Mouse (Mus musculus) heart, adult 8-10 months (tissue): ENCODE results near the gene Rpl18a. TPM values are rescaled to one million over a fixed set of nuclear protein-coding genes. Genes with fewer than 3 reads are reported as not detected.

Experiments used
- DNase-seq: peaks from one replicate; pipeline ENCODE4 v3.0.0; 2022; ENCODE audit warnings: low spot score
- total RNA-seq, 4 experiments: library from RNA; stranded (reverse); gene quantifications; 2 replicates each; pipeline ENCODE4 v1.2.4; 2022

Gene Rpl18a
- total RNA-seq, 4 experiments from 2014 or later: 938 to 1,102 (median 988) TPM

DNA sequence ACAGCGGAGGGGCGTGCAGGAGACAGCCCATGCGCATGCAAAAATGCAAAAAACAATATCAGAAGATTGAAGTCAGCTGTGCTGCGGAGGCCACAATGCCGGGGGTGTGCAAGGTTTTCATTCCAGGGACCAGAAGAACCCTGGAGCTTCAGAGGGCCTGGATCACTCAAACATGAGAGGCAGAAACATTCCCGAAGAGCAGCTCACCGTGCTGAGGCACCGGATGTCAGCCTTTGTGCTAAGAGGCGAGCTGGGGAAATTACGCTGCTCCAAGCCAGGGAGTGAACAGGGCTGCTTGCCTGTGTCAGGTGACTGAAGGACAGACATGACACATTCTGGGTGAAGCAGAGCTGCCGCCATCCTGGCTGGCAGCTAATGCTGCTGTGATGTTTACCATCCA lies 16.7 kb downstream of the Rpl18a start:
- DNase-seq: peak; percentile 37

DNA sequence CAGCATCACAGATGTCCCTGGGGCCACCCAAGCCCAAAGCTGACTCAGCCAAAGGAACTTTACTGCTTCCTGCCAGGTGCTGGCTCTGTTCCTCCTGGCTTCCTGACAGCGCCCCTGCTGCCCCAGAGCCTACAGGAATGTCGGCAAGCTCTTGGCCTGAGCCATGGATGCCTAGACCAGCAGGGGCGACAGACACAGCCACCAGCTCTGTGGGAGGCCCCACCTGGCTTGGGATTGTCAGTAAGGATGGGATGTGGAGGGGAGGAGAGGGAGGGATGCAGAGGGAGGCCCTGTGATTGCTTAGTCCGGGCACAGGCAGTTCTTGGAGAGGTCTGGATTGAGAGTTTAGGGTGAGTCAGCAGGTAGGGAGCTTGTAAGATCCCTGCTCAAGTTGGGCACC lies 17.1 kb downstream of the Rpl18a start:
- peak; percentile 48 for DNase-seq

DNA sequence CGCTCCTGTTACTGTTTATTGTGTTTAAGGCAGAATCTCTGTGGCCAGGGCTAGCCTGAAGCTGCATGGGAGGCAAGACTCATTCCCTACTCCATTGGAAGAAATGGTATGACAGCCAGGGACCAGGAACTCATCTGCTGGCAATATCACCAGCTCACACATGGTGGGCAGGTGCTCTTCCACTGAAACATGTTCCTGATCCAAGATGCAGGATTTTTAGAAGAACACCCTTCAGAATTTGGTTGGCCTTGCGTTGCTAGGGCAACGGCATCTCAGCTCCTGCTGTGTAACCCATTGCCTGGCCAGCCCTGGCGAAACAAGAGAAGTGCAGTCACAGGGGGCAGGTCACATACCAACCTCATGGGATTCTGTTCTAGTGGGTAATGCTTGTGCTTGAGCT lies 17.7 kb downstream of the Rpl18a start:
- no peak for DNase-seq

DNA sequence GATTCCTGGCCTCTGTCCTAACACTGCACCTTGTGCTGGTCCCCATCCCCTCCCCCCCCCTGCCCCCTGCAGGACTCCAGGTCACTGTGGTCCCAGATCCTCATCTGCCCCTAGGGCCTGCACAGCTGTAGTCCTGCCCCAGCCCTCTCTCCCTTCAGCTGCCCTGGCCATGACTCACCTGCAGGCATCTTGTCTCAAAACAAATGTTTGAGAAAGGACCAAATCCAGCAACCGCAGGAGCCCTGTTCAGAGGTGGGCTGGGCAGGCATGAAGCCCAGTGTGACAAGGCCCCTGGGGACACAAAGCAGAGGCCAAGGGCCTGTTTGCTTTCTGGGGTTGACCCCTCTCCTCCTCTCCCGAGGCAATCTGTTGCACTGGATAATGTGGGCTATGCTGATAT lies 19.0 kb downstream of the Rpl18a start:
- DNase-seq: no peak

DNA sequence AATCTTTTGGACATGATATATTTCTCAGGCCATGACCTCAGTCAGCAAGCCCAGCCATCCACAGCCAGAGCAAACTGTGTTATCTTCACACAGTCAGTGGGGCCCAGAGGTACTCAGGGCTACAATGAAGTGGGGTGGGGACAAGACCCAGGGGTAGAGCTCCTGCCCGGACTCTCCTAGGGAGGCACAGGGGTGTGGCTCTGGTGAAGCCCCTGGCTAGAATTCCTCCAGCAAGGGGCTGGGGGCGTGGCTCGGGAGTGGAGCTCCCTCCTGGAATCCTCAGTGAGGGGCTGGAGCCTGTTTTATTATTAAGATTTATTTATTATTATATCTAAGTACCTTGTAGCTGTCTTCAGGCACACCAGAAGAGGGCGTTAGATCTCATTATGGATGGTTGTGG lies 20.8 kb downstream of the Rpl18a start:
- DNase-seq: no peak

DNA sequence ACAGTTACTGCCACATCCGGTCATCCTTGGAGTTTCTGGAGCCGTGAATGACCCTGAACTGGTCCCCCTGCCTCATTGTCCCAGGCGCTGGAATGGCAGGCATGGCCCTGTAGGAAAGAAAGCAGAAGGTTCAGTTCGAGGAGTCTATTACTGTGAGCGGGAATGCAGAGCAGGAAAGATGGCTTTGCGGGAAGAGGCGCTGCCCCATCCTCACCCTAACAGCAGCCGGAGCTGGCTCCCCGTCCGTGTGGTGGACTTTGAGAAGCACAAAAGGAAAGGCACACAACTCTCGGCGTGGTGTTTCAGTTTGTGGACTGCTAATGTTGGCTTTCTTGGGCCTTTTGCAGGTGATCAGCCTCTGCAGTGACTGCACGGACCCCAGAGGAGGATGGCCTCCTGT lies 22.8 kb downstream of the Rpl18a start:
- DNase-seq: no peak

DNA sequence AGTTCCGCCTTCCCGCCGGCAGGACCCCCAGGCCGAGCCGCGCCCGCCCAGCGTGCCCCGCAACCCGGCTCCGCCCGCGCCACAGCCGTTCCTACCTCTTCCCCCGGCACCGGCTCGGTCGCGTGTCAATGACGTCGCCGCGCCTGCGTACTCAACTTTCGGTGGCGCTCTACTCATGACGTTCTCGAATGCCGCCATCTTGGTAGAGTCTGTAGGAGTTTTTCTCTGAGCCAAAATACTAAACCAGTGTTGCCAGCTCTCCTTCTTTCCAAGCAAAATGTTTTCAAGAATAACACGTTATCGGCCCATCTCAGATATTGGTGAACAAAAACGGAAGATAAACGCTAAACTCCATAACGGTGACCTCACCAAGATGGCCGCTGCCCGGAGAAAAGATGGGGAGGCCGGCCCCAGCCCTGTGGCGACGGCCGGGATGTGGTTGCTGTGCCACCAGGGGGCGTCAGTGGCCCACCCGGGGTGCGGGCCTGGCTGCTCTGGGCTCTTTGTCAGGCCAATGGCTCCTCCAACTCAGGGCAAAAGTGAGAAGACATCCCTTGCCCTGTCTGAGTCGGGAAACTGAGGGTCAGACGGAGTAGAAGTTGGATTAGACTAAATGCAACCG lies 23.7 kb downstream of the Rpl18a start, which contains the start of gene Ccdc124:
Ccdc124 (minus strand) TSS at position 572 of the 622 bp plus-strand sequence.
- peak; percentile 95 for DNase-seq

DNA sequence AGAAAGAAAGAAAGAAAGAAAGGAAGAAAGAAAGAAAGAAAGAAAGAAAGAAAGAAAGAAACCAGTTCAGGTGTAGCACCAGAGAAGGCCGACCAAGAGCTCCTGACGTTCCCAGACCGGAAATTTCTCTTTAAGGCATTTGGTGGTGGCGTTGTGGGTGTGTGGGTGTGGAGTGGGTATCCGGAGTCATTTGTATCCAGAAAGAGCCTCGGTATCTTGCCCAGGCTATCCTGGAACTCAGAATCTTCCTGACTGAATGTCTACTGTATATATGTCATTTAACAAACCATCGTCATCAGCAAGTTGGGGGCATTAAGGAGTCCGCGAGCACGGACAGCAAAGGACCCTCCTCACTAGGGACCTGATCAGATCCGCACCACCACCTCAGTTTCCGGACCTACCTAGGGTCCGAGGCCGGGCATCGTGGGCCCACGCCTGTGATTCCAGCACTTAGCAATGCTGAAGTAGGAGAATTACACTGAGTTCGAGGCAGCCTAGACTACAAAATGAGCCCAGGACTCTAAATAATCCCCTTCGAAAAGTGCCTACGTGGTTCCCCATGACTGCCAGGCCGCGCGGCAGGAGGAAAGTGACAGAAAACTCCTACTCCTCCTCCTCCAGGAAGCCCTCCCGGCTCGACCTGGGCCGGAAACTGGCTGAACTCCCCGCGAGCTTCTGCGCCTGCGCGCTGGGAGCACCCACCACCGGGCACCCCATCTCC lies 24.4 kb downstream of the Rpl18a start:
- DNase-seq: no peak

DNA sequence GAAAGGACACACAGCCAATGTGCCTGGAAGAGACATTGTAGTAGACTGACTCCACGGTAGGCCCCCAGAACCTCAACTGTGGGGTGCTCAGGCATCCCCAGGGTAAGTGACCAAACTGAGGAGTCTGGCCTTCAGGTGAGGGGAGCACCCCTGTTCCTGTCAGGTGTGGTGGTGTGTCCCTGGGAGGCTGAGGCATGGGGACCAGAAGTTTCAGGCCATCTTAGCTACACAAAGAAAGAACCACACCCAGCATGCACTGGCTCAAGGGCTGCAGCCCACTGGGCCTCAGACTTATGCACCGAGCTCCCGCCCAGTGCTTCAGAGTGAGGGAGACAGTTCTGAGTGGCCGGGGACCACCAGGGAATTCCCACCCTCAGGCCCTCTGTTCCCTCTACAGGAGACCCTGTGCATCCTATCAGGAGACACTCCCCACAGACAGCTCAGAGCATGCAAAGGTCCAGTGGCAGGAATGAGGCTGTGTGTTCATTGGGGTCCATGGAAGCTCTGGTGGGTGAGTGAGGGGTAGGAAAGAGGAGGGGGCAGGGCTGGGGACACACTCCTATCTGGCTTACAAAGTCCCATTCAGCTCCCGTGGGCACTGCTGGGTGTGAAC lies 25.9 kb downstream of the Rpl18a start:
- DNase-seq: no peak

DNA sequence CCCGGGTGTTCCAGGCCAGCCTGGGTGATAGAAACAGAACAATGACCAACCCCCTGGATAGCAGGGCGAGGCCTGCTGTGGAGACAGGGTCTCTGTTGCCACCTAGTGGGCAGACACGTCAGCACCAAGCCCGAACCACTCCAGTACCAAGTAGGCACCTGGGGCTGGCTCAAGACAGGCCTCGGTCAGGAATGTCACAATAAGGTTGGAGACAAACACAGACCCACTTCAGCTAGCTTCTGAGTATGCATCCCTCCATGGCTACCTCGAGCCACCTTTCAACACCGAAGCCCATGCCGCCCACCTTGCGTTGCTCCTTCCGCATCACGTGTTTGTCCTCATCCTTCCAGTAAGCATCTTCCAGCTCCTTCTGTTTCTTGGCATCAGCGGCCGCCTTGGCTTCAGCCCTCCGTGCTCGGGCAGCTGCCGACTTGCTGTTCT lies 27.6 kb downstream of the Rpl18a start:
- DNase-seq: peak; percentile 79

DNA sequence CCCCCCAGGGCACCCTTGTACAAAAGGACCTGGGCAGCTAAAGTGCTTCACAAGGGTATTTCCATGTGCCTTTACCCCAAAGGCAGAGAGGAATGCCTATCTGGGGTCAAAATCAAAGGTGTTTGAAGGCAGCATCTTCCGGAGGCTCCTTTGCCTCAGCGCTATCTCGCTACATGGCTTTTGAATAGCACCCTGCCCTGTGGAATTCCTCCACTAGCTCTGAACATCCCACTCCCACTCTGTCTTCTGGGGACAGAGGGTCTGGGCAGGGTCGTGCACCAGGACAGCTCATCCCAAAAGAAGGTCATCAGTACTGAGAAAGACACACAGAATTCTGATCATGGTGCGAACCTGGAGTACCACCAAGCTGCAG lies 28.0 kb downstream of the Rpl18a start:
- DNase-seq: no peak

DNA sequence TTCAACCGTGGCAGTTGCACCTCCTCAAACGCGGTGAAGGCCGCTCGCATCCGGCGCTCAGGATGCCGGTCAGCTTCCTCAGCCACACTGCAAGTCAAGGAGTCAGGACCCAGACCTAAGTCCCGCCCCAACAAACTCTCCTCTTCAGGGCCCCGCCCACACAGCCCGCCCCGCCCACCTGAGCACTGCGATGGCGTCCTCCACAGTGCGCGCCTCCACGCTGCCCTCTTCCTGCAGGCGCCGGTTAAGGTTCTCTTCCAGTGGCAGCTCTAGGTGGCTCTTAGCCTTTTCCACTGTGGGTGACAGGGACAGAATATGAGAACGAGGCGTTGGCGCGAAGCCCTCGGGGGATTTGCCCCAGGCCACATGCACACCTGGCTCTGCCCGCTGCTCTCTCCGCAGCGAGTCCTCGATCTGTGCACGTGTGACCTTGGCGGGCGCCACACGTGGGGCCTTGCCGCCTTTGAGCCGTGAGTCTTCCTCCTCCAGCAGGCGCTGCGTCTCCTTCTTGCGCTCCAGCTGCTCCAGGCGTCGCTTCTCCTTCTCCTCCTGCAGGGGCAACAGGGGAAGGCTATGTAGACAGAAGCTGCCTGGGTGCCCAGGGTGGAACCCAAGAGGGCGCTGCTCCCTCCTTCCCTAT lies 28.5 kb downstream of the Rpl18a start:
- DNase-seq: no peak

DNA sequence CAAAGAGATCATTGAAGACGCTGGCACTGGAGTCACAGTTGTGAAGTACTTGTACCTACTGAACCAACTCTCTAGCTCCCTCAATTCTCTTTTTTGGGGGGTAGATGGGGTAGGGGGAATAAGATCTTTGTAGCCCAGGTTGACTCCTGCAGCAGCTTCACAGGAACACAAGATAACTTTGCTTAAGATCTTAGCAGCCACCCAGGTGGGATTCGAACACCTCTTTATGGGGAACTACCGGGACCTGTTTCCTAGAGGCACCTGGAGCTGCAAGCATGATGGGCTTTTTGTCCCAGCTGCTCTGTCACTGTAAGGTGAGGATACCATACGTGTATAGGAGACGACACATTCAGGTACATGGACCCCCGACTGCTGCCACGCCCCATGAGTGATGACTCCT lies 30.6 kb downstream of the Rpl18a start:
- DNase-seq: no peak

DNA sequence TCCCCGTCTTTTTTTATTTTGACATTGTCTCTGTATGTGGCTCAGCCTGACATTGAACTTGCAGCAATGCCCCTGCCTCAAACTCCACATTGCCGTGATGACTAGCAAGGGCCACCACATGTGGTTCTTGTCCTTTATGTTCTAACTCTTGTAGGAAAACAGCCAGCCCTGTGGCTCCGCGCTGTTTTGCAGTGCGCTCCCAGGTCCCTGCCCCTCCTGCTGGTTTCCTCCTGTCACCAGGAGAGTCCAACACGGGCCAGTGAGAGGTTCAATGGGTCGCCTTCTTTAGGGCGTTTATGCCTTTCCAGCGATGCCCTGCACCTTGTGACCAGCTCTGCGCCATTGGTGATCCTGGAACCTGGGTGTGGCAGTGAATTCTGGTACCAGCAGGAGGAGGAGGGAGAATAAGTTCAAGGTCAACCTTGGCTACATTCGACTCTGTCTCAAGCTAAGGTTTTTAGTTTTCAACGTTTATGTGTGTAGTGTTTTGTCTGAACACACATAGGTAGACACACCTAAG lies 31.2 kb downstream of the Rpl18a start:
- no peak for DNase-seq

DNA sequence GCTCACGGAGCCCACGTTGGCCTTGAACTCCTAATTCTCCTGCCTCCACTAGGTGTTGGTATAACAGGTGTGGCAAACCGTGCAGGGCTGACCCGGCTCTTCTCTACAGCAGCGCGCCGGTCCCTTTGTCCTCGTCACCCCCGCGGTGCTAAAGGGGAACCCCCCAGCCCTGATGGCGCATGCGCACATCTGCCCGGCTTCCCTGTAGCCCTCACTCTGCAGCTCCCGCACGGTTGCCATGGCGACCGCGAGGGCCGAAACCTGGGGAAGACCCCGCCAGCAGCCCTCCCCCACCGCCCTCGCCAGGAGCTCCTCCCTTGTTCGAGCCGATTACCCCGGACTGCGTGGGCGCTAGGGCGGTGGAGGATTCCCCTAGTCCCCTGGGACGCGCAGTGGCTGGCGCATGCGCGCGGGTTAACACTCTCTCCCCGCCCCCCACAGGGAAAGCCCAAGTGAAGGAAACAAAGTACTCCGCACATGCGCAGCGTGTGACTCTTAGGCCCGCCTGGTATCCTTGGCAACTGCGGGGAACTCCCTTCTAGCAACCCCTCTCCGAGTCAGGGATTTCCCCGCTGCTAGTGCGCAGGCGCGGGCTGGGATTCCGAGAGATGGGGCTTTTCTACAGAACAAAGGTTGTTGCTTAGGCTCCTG lies 31.7 kb downstream of the Rpl18a start:
- DNase-seq: peak; percentile 100

DNA sequence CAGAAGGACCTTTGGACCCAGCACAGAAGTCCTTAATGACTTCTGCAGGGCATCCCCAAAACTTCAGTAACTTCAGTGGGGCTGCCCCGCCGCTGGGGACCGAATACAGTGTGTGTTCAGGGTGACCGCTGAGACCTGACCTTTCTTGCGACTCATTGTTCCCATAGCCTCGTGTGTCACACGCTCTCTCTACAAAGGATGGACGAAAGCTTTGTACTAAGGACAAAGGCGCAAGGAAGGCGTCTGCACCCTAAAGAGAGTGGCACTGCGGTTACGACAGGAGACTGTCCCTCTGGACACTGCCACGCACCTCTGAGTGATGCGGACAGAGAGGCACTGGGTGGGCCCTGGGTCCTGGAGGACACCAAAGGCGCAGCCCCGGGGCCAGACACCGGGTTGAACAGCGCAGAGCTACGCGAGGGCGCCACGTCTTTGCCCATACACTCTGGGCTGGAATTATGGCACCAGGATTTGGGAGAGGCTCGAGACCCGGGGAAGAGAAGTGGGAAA lies 32.4 kb downstream of the Rpl18a start:
- no peak for DNase-seq

DNA sequence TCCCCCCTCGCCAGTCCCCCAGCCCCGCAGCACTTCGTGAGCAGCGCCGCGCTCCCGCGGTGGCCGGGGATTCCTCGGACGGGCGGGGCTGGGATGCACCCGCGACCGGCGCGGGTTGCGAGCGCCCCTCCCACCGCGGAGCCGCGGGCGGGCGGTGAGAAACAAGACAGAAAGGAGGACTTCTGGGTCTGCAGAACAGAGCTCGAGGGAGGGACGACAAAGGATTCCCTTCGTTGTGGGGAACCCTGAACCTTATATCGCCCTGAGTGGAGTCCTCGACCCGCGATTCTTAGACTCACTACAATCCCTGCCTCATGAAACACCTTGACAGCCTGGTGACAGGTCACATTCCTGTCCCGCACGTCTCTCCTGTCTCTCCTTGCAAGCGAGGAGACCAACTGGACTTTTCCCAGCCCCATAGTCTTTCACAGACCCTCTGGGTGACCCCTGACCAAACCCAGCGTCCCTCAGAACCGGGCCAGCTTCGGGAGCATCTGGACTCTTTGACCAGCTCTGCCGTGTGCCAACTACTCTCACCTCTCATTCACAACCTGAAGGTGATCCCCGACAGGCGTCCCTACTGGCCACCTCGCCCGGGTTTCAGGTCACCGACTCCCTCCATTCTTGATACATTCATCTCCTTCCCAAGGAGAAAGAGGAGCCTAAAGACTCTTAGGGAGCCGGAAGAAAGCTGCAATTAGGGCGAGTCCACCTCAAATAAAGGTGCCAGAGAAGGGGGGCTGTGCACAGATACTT lies 33.1 kb downstream of the Rpl18a start:
- DNase-seq: no peak

DNA sequence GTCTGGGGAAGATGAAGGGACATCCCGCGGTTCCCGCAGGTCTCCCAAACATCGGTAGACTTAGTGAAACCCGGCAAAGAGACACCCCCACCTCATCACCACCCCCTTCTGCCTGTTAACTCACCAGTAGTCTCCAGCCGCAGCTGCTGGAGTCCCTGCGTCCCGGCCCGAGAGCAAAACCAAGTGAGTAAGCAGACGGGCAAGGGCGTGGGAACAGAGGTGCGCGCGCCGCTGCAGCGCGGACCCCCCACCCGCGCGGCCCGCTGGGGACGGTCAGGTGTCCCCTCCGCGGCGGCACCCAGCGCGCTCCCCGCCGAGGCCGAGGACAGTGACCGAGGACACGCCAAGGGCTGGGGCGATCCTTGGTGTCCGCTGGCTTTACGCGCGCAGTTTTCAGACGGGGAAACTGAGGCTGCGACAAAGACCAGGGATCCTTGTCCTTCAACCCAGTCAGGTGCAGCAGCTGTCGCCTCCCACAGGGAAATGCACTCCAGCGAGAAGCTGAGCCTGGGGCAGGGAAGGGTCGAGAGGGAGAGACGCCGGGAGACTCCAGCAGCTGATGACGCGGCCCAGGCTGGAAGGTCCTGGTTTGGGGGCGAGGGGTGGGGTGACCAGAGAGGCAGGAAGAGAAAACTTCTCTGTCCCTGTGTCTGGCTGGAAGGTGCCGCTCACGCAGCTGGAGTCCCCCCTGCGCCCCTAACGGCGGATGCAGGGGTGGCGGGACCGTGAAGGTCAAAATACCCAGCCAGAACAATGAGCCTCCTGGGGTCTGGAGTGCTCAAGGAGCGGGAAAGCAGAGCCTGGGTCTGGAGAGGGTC lies 34.2 kb downstream of the Rpl18a start, which contains the start of gene Kcnn1:
Kcnn1 (minus strand) TSS at position 435 of the 818 bp plus-strand sequence.
- DNase-seq: no peak

DNA sequence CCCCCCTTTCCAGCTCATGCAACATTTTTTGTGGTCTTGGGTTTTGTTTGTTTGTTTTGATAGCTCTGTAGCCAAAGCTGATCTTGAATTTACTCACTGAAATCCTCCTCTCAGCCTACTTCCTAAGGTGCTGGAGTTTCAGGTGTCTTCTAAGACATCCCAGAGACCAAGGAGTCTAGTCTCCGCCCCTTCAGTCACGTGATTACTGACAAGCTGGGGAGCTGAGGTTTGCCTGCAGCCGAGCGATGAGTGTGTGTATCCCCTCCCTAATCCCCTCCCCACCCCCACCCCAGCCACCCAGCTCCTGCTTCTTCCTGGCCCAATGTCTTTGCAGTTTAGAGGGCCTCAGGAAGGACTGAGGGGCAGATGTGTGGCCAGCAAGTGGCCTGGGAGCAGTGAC lies 39.7 kb downstream of the Rpl18a start:
- DNase-seq: no peak
